Mouse (Mus musculus) cerebellum, postnatal 10 days (tissue): Measurements from ENCODE around the gene Ttc7b.

Experiments
- DNase-seq, 2 experiments: peaks; one replicate each; pipeline ENCODE4 v3.0.0; 2021; ENCODE audit warnings: mixed read lengths in 2 of 2

Gene Ttc7b

GRCm38 (mm10) chr12:100520077-100520793, 391 bp downstream of the Ttc7b start:
- peak; percentile 80 for DNase-seq

GRCm38 (mm10) chr12:100519684-100520076, 946 bp downstream of the Ttc7b start:
- peak; percentile 60 to 69 for DNase-seq

- no peak for DNase-seq
These were observed 3.3 kb downstream of the Ttc7b start for GRCm38 (mm10) chr12:100517371-100517770.

DNA sequence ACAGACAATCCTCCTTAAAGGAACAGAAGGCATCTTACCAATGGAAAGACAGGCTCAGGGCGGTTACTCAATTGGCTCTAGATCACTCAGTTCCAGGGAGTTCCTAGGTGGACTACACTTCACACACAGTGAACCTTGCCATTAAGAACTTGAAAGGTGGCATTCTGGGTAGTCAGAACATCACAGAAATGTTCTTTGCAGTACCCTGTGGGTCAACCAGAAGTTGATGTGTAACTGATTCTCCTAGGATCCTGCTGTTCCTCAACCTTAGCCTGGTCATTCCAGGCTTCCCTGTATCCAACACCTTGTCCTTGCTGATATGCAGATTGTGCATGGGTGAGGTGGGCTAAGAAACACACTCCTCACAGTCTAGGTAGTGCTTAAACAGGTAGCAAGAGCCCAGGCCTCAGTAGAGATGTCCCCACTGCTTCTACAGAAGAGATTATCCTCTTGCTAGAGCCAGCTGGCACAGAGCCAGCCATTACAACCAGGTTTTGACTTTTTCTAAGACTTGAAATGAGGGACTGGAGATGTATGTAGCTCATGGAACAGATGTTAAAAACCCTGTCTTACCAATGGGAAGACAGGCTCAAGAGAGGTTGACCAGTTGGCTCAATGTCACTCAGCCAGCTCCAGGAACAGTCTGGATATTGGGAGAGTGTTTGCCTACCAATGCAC, 4.3 kb downstream of the Ttc7b start:
- peak in 1 of 2 experiments; percentile 29 for DNase-seq

- DNase-seq, result no peak
These were observed 5.1 kb downstream of the Ttc7b start for GRCm38 (mm10) chr12:100515493-100515892.

- DNase-seq, result no peak
These were observed 6.0 kb downstream of the Ttc7b start for GRCm38 (mm10) chr12:100514611-100515010.

DNA sequence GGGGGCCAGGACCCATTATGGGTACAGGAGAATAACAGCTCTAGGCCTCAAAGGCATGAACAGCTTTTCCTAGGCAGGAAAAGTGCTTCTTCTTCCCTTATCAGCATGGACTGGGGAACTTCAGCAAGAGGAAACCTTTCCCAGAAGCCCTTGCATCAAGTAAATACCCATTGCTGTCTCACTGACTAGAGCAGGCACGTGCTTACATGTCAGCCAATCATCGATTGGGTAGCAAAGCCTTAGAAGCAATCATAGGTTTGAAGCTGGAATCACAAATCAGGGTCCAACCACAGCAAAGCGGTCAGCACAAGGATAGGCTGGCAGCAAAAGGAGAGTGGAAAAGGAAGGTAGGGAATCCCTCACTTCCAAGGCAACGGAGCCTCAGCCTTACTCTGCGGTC, 7.5 kb downstream of the Ttc7b start:
- no peak for DNase-seq

DNA sequence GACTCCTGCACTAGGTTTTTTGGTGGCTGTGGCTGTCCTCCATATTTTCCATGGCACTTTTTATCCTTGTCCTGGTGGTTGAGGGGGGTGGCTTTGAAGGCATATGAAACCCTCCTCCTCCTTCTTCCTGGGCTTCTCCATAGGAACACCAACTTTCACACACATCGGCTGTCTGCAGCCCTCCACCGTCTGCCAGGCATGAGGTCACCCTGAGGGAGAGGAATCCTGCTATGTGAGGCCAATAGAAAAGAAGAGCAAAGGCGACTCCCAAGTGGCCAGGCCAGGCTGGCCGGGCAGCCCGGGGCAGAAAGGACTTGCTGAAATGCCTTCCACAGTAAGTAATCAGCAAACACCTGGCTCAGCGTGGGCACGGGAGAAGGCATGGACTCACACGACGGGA, 8.0 kb downstream of the Ttc7b start:
- no peak for DNase-seq

GRCm38 (mm10) chr12:100509615-100510282, 10.9 kb downstream of the Ttc7b start:
- no peak for DNase-seq

DNA sequence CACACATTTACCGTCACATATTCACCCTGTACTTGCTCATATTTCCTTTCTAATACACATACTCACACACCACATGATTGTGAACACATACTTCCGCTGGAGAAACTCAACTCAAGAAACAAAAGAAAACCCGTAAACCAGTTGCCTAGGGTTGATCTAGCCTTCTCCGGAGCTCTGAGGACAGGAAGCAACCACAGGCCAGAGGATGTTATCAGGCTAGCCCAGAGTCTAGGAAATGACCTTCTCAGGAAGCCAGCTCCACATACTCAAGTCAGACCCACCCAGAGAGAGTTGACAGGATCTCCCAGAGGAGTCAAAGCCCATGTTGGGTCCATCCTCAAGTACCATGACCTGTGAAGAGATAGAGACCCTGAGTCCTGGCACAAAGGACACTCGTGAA, 12.0 kb downstream of the Ttc7b start:
- no peak for DNase-seq

DNA sequence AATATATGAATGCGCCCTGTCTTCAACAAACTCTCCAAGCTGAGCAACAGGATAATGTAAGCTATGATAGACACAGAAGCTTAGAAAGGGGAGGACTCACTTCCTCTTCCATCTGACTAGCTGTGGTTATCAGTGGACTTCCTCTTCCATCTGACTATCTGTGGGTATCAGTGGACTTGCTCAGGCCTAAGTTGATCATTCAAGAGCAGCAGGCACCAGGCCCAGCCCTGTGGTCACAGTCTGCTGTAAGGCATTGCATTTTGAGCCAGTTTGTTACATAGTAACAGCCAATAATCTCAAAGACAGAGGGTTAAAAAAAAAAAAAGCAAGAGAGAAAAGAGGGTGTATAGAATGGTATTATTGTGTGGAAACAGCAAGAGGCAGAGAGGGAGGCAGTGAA, 15.1 kb downstream of the Ttc7b start:
- DNase-seq, result no peak

- no peak for DNase-seq
These were observed 16.0 kb downstream of the Ttc7b start for GRCm38 (mm10) chr12:100504585-100504984.

DNA sequence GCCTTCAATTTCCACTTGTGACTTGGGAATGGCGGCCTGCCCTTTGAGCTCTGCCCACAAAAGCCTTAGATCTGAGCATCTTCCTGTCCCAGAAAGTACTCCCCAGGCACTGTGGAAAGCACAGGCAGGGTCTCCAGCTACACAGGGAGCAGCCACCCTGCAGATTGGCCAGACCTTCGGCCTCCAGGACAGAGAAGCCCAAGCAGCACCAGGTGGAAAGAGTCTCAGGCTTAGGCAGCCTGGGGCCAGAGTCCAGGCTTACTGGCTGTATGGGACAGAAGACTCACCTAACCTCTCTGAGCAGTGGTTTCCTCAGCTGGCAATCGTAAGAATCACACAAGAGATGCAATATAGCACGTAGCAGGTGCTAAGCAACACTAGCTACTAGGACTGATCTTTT, 17.0 kb downstream of the Ttc7b start:
- no peak for DNase-seq

DNA sequence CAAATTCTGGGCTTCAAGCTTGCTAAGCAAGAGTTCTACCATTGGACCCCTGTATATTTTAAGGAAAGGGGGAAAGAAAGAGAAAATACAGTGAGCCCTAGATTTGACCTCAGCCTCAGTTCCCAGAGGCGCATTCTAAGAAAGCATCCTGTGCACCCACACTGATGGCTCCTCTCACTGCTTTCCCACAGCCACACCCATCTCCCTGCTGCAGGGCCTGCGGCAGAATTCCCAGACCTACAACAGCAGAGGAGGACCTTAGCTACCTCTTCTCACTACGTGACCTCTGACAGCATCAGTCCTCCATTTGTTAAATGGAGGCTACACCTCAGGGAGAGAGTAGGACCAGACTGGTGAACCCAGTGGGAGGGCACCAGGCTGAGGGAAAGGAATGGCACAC, 18.1 kb downstream of the Ttc7b start:
- DNase-seq, result no peak

- DNase-seq, result no peak
These were observed 19.4 kb downstream of the Ttc7b start for GRCm38 (mm10) chr12:100501261-100501660.

DNA sequence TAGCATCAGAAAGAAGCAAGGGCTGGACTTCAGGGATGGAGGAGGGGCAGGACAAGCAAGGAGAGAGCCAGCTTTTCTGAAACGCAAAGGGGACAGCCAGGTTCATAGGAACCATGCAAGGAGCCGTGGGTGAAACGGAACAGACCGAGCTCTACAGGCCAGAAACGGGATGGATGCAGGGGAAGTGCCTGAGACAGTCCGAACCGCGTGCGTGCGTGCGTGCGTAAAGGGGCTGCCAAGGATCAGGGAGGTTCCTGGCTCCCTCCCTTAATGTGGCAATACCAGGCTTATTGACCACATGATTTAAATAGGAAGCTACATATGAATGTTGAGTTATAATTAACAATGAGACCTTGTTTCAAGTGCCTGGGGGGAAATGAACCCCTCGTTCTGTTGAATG, 21.2 kb downstream of the Ttc7b start:
- DNase-seq, result no peak

- peak; percentile 53 to 71 for DNase-seq
These were observed 22.6 kb downstream of the Ttc7b start for GRCm38 (mm10) chr12:100498006-100498405.

DNA sequence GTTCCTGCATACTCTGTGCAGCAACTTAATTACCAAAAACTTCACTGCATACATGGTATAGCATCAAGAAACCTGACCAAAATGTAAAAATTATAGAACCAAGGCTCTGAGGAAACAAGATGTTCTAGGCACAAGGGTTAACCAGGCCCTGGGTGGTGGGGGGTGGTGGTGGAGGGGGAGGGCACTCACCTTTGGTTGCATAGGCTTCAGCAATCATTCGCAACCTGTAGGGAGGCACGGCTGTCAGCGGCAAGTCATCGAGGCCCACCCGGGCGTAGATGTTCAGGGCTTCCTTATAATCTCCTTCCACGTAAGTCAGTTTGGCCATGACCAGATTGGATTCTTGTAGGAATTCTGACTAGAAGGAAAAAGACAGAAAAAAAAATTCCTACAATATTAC, 25.5 kb downstream of the Ttc7b start:
- no peak for DNase-seq

- no peak for DNase-seq
These were observed 27.4 kb downstream of the Ttc7b start for GRCm38 (mm10) chr12:100493211-100493610.

GRCm38 (mm10) chr12:100492676-100493075, 27.9 kb downstream of the Ttc7b start:
- DNase-seq, result no peak

- peak in 1 of 2 experiments; percentile 53 for DNase-seq
These were observed 28.5 kb downstream of the Ttc7b start for GRCm38 (mm10) chr12:100491967-100492611.

GRCm38 (mm10) chr12:100489799-100490198, 30.8 kb downstream of the Ttc7b start:
- DNase-seq, result no peak

DNA sequence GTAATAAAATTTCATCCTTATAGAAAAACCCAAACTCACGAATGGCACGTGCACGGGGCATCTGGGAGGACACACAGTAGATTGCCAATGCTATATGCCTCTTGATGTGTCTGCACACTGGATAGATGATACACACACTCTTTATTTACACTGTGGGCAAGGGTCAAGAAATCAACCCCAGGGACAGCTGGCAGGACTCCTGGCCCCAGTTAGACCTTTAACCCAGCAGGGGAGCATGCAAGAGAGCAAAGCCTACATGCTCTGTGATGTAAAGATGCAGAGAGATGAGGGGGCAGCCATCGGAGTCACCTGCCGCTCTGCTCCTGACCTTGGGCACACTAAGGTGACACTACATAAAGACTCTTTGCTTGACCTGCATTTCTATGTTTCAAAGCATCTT, 32.3 kb downstream of the Ttc7b start:
- no peak for DNase-seq
